Mouse (Mus musculus) layer of hippocampus, adult 8-10 months (tissue): ENCODE data around the gene Dusp16. TPM values are rescaled to one million over a fixed set of nuclear protein-coding genes. Genes with fewer than 3 reads are reported as not detected.
"Not testable (repeated sequence)": the region's sequence is repeated elsewhere in the genome, so short reads cannot be mapped to it uniquely, and the experiment has no call there.

Experiments used
- DNase-seq, 2 experiments: peaks; one replicate each; pipeline ENCODE4 v3.0.0; 2022; ENCODE audit warnings: low spot score in 2 of 2
- total RNA-seq, 4 experiments: library from RNA; stranded (reverse); gene quantifications; 2 replicates each; pipeline ENCODE4 v1.2.4; 2022

Gene Dusp16
- total RNA-seq, 4 experiments from 2014 or later: 10.4 to 13.8 (median 11.5) TPM

- DNase-seq: peak in 1 of 2 experiments; percentile 16
These were observed 91.8 kb downstream of the Dusp16 start for GRCm38 (mm10) chr6:134700451-134701210.

- DNase-seq: no peak
These were observed 94.2 kb downstream of the Dusp16 start for GRCm38 (mm10) chr6:134698243-134698642.

GRCm38 (mm10) chr6:134696554-134696953 lies 95.9 kb downstream of the Dusp16 start:
- no peak for DNase-seq

GRCm38 (mm10) chr6:134696146-134696545 lies 96.3 kb downstream of the Dusp16 start:
- no peak for DNase-seq

- DNase-seq: no peak
These were observed 96.8 kb downstream of the Dusp16 start for GRCm38 (mm10) chr6:134695625-134696024.

- DNase-seq: no peak
These were observed 97.4 kb downstream of the Dusp16 start for GRCm38 (mm10) chr6:134694988-134695387.

GRCm38 (mm10) chr6:134694498-134694897 lies 97.9 kb downstream of the Dusp16 start:
- no peak for DNase-seq

- DNase-seq: no peak
These were observed 106.9 kb downstream of the Dusp16 start for GRCm38 (mm10) chr6:134685515-134685914.

- no peak for DNase-seq
These were observed 107.4 kb downstream of the Dusp16 start for GRCm38 (mm10) chr6:134685040-134685439.

GRCm38 (mm10) chr6:134684354-134684915 lies 108.0 kb downstream of the Dusp16 start:
- DNase-seq: no peak

- DNase-seq: not testable (repeated sequence)
These were observed 113.1 kb downstream of the Dusp16 start for GRCm38 (mm10) chr6:134679330-134679729.

- no peak for DNase-seq
These were observed 114.4 kb downstream of the Dusp16 start for GRCm38 (mm10) chr6:134678037-134678436.

- DNase-seq: no peak
These were observed 114.9 kb downstream of the Dusp16 start for GRCm38 (mm10) chr6:134677504-134677903.

GRCm38 (mm10) chr6:134673712-134674111 lies 118.7 kb downstream of the Dusp16 start:
- not testable (repeated sequence) for DNase-seq

GRCm38 (mm10) chr6:134670881-134671411 lies 121.5 kb downstream of the Dusp16 start:
- no peak for DNase-seq

GRCm38 (mm10) chr6:134669179-134669865 lies 123.1 kb downstream of the Dusp16 start:
- DNase-seq: no peak

GRCm38 (mm10) chr6:134668519-134668918 lies 123.9 kb downstream of the Dusp16 start:
- no peak for DNase-seq

GRCm38 (mm10) chr6:134665817-134666216 lies 126.6 kb downstream of the Dusp16 start:
- no peak for DNase-seq
